Mouse (Mus musculus) megakaryocyte, embryonic 14.5 days (primary cell): ENCODE measurements around the gene Fads2. TPM values are rescaled to one million over a fixed set of nuclear protein-coding genes. Genes with fewer than 3 reads are reported as not detected.

Experiments
- H3K27me3 ChIP-seq: replicated peaks from 2 replicates; pipeline ENCODE3; 2012; ENCODE audit warnings: inconsistent platforms
- H3K36me3 ChIP-seq: replicated peaks from 2 replicates; pipeline ENCODE3; 2012; ENCODE audit warnings: low read length, inconsistent platforms, mixed read lengths
- H3K4me1 ChIP-seq: 2 replicates; pipeline ENCODE4 v1.6.1; 2012; ENCODE audit warnings: inconsistent platforms
- H3K4me3 ChIP-seq: replicated peaks from 2 replicates; pipeline ENCODE3; 2012; ENCODE audit warnings: moderate library complexity, mild to moderate bottlenecking, inconsistent platforms
- H3K9me3 ChIP-seq: 2 replicates; pipeline ENCODE4 v1.6.1; 2012; ENCODE audit warnings: inconsistent platforms
- FLI1 ChIP-seq: IDR thresholded peaks from 2 replicates; pipeline ENCODE4 v1.6.1; 2012; ENCODE audit warnings: low read length, inconsistent platforms, mixed read lengths
- GATA1 ChIP-seq: IDR thresholded peaks from 3 replicates; pipeline ENCODE4 v1.6.1; 2012; ENCODE audit warnings: mixed read lengths, low read length, inconsistent platforms, borderline replicate concordance
- polyA plus RNA-seq: library from polyadenylated mRNA; stranded (reverse); fragments of >175 nt; gene quantifications from 2 replicates; pipeline ENCODE4 v1.2.3, GENCODE M21; 2012; ENCODE audit warnings: low replicate concordance; ENCODE audit not compliant: insufficient read depth

The Fads2 gene
- polyA plus RNA-seq, 1 experiment, result 271 TPM

DNA sequence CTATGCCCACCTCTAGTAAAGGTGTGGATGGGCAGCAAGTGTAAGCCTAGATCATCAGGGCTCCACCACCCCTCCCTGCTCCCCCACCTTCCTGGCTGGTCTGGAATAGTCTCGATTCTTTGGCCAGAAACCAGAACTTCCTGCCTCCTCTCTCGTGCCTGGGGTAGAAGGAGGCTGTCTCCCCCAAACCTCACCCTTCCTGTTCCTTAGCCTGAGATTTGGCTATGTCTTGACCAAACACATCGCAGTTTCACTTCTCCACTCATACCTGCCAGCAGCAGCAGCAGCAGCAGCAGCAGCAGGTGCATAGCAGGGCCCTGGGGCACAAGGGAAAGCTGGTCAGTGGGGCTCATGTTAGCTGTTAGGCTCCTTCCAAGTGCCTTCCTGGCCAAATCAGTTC, 54.6 kb downstream of the Fads2 start:
- Histone ChIP-seq H3K27me3 (peaks cover 21% of the 10 kb centered on the region), H3K36me3 (peaks cover 52% of the 10 kb centered on the region), H3K4me1 (peaks cover 100% of the 10 kb centered on the region), H3K9me3 (no peaks in the 10 kb centered on the region), H3K4me3 (peak overlapping the region; percentile 76)
- TF ChIP-seq FLI1, result no peak
- TF ChIP-seq GATA1, result no peak

DNA sequence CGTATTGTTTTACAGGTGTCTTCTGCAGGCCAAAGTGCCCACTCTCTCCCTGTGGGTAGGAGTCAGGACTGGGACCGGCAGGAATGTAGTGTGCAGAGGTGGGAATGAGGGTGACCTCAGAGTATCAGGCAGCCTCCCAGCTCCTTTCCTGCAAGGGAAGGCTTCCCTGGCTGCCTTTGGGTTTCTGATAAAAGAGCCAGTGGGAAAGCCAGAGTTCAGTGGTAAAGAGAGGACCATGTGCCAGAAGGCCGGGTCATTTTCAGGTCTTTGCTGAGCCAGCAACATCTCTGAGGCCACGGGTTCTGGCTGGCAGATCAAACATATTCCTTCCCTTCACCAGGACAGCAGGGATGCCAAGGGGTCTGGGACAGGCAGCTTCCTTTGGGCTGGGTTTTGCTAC, 55.2 kb downstream of the Fads2 start:
- Histone ChIP-seq H3K4me3 (peak overlapping the region; percentile 76), H3K9me3 (no peaks in the 10 kb centered on the region), H3K36me3 (peaks cover 49% of the 10 kb centered on the region), H3K4me1 (peaks cover 100% of the 10 kb centered on the region), H3K27me3 (peaks cover 27% of the 10 kb centered on the region)
- TF ChIP-seq FLI1, result no peak
- no peak for TF ChIP-seq GATA1

DNA sequence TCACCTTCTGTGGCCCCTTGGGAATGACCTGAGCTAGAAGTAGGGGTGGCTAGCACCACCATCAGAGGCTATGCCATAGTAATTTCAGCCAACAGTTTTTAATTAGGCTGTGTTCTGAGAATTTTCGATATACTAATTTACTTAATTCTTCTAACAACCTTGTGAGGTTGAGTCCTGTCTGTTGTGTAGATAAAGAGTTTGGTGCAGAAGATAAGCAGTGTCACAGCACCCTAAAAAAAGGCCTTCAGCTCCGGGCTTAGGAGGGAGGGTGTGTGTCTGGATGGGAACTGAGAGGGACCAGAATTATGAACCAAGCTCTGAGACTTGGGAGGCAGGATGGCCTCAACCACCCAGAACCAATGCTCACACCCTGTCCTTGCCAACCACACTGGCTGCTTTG, 55.8 kb downstream of the Fads2 start:
- TF ChIP-seq FLI1 (no peak), GATA1 (no peak)
- Histone ChIP-seq H3K36me3 (peaks cover 44% of the 10 kb centered on the region), H3K4me1 (peaks cover 100% of the 10 kb centered on the region), H3K4me3 (no peak overlapping the region), H3K27me3 (peaks cover 34% of the 10 kb centered on the region), H3K9me3 (no peaks in the 10 kb centered on the region)

DNA sequence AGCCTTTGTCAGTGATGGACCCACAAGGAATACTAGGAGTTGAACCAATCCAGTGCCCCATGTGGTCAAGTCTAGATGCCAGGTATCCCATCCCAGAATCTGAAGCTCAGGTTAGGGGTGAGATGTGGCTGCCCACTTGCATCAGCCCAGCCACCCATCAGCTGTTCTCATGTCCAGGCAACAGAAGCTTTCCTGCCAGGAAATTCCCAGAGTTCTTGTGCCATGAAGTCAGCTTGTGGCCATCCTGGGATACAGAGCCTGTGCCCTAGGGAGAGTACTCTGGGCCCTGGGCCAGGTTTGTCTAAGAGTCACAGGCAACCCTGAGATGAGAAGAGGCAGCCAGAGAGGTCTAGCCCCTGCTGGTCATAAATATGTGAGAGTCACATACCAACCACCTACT, 57.9 kb downstream of the Fads2 start:
- H3K36me3 ChIP-seq, result peaks cover 33% of the 10 kb centered on the region
- H3K9me3 ChIP-seq, result no peaks in the 10 kb centered on the region
- H3K4me3 ChIP-seq, result peak overlapping the region; percentile 95
- TF ChIP-seq FLI1 (no peak), GATA1 (no peak)
- peaks cover 85% of the 10 kb centered on the region for H3K4me1 ChIP-seq
- peaks cover 48% of the 10 kb centered on the region for H3K27me3 ChIP-seq

DNA sequence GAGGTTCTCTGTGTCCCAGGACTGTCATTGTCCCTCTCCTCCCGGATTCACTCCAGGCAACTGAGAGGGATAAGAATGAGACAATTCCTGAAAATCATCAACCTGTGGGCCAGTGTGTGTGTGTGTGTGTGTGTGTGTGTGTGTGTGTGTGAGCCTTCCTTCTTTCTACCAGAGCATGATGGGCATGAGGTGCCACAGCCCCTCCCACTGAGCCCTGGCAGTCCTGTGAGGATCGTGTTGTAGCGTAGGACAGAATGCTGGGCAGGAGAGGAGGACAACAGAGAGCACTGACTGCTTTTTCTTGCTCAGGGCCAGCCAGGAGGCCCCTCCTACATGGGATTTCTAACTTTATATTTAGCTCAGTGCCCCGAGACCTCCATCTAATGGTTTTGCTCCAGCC, 58.7 kb downstream of the Fads2 start:
- H3K4me1 ChIP-seq, result peaks cover 77% of the 10 kb centered on the region
- no peak for TF ChIP-seq GATA1
- TF ChIP-seq FLI1, result no peak
- H3K36me3 ChIP-seq, result peaks cover 30% of the 10 kb centered on the region

DNA sequence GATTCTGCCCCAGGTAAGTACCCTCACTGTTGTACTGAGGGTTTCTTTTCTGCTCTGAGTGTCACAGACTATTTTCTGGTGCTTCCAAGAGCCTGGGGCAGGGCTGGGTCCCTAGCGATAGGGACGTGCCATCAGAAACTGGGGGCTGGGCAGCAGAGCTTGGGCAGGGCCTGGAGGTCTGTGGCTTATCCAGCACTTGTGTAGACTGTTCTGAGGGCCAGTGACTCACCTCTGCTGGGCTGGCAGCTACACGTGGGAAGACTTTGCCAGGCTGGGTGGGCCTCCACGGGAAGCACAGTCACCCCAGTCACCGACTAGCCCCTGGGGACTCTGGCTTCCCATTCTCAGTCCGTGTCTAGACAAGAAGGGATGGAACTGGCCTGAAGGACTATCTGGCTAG, 59.3 kb downstream of the Fads2 start:
- H3K27me3 ChIP-seq, result peaks cover 55% of the 10 kb centered on the region
- TF ChIP-seq FLI1 (no peak), GATA1 (no peak)
- no peaks in the 10 kb centered on the region for H3K9me3 ChIP-seq
- peaks cover 74% of the 10 kb centered on the region for H3K4me1 ChIP-seq
- H3K36me3 ChIP-seq, result peaks cover 30% of the 10 kb centered on the region
- peak overlapping the region; percentile 95 for H3K4me3 ChIP-seq

More for the DNA sequence above, 58.7 kb downstream of the Fads2 start:
- Histone ChIP-seq H3K27me3 (peaks cover 51% of the 10 kb centered on the region), H3K9me3 (no peaks in the 10 kb centered on the region), H3K4me3 (peak overlapping the region; percentile 95)

DNA sequence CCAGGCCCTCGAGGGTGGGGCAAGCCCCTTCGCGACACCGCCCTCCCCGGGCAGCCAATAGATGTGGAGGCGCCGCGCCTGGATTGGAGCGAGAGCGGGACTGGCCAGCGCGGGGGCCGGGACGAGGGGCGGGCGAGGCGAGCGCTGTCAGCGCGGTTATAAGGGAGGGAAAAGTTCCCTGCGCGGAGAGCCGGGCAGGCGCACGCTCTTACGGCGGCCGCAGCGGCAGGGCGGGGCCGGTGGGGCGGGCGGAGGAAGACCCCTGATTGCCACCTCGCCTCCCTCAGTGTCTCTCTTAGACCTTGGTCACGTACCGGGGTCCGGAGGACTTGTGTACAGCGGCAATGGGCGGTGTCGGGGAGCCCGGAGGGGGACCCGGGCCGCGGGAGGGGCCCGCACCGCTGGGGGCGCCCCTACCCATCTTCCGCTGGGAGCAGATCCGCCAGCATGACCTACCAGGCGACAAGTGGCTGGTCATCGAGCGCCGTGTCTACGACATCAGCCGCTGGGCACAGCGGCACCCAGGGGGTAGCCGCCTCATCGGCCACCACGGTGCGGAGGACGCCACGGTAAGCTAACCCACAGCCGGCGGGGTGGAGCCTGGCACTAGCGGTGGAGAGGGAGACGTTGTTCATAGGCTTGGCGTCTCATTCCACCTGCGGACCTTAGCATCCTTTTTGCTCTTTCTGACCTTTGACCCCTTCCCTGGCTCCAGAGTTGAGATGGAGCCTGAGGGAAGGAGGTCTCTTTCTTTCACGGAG, 60.0 kb downstream of the Fads2 start, which contains the start of gene Fads3:
Gene Fads3 (plus strand): TSS at position 182 of the 761 bp plus-strand sequence.
- Histone ChIP-seq H3K27me3 (peaks cover 56% of the 10 kb centered on the region), H3K9me3 (no peaks in the 10 kb centered on the region), H3K4me3 (peak within 1 kb of the TSS; percentile 95), H3K36me3 (peaks cover 30% of the 10 kb centered on the region), H3K4me1 (peaks cover 68% of the 10 kb centered on the region)
- TF ChIP-seq GATA1 (no peak), FLI1 (no peak)

DNA sequence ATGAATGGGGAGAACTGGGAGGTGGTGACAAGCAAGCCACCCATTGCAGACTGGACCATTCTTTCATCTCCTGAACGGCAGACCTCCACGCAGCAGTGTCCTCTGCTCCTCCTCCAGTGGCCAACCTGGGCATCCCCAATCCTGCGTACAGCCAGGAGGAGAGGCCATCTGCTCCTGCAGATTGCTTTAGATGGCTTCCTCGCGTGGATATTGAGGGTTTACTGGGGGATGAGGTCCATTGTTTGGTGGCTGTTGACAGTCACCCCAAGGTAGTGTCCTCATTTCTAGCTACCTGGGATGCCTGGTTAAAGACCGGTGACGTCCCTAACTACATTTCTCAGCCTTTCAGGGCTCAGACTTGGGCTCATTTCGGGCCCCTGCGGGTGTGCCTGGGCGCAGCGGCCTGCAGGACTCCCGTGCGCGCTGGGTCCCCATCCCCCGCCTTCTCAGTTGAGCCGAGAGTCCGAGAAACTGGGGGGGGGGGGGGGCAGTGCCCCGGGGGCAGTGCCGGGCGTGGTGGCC, 60.6 kb downstream of the Fads2 start:
- H3K4me3 ChIP-seq, result peak overlapping the region; percentile 95

DNA sequence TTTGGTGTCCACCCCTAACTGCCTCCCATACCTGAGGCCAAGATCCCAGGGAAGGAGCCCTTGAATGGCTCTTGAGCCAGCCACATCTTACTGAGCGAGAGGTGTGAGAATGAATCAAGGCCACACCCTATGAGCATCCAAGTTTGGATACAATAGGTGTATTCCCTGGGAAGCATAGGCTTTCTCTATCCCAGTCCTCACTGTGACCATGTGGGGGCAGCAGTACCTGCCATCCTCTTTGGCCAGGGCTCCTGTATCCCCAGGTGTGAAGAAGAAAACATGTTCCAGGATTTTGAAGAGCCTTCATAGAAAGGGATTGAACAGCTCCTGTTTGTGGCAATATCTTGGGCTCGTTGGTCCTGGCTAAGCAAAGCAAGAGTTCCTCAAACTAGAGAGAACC, 61.9 kb downstream of the Fads2 start:
- peaks cover 18% of the 10 kb centered on the region for H3K36me3 ChIP-seq
- no peak overlapping the region for H3K4me3 ChIP-seq
- H3K9me3 ChIP-seq, result no peaks in the 10 kb centered on the region
- peaks cover 63% of the 10 kb centered on the region for H3K4me1 ChIP-seq
- peaks cover 71% of the 10 kb centered on the region for H3K27me3 ChIP-seq
- TF ChIP-seq FLI1 (no peak), GATA1 (no peak)

More for the DNA sequence above, 60.6 kb downstream of the Fads2 start:
- TF ChIP-seq GATA1, result no peak
- no peak for TF ChIP-seq FLI1
- peaks cover 30% of the 10 kb centered on the region for H3K36me3 ChIP-seq
- peaks cover 63% of the 10 kb centered on the region for H3K27me3 ChIP-seq
- H3K9me3 ChIP-seq, result no peaks in the 10 kb centered on the region
- H3K4me1 ChIP-seq, result peaks cover 68% of the 10 kb centered on the region

DNA sequence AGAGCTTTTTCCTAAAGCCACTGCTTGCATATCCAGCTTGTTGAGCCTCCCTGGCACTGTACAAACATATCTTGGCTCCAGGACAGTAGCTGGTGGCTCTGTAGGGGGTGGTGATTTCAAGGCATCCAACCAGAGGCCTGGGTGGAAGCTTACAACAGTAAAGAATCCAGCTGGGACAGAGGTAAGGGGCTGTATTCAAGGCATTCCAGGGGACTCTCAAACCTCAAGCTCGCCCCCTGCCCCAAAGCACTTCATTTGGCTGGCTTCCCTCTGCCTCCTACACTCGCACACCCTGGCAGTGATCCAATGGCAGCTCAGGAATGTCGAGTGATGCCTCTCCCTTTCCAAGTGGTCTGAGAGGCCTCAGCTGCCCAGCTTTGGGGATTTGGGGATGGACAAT, 62.6 kb downstream of the Fads2 start:
- Histone ChIP-seq H3K27me3 (peaks cover 66% of the 10 kb centered on the region), H3K4me3 (no peak overlapping the region), H3K9me3 (no peaks in the 10 kb centered on the region), H3K36me3 (peaks cover 11% of the 10 kb centered on the region), H3K4me1 (peaks cover 61% of the 10 kb centered on the region)
- no peak for TF ChIP-seq FLI1
- no peak for TF ChIP-seq GATA1
